Comparison of ENCODE assay signal across 8 mouse cellular contexts in the genomic region with DNA sequence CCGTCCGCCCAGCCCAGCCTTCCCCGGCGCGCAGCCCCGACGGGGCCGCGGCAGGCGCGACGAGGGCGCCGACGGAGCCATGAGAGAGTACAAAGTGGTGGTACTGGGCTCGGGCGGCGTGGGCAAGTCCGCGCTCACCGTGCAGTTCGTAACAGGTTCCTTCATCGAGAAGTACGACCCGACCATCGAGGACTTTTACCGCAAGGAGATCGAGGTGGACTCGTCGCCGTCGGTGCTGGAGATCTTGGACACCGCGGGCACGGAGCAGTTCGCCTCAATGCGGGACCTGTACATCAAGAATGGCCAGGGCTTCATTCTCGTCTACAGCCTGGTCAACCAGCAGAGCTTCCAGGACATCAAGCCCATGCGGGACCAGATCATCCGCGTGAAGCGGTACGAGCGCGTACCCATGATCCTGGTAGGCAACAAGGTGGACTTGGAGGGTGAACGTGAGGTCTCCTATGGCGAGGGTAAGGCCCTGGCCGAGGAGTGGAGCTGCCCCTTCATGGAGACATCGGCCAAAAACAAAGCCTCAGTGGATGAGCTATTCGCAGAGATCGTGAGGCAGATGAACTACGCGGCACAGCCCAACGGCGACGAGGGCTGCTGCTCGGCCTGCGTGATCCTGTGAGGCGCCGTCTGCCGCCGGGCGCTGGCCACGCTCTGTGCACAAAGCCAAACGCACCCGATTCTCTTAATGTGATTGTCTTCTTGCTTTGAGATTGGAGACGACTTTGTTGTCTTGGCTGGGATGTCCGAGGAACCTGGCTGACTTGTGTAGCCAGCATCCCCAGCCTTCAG. TPM values are rescaled to one million over a fixed set of nuclear protein-coding genes. Genes with fewer than 3 reads are reported as not detected.
DNase-seq lines count a peak whose midpoint lies in the region; ATAC-seq and TF ChIP-seq lines count a peak whose summit lies in the region.

No protein-coding gene starts in this region.

- H3K4me1 ChIP-seq in hindbrain, postnatal 0 days (ENCODE audit: insufficient read depth, low read length) = peaks cover 5% of the 10 kb centered on the region; the same call in 1 of the 2 replicates

- no peaks in the 10 kb centered on the region for H3K27me3 ChIP-seq in hindbrain, postnatal 0 days (ENCODE audit: insufficient read depth, low read length)

- peak overlapping the region; percentile 93 for H3K4me2 ChIP-seq in hindbrain, postnatal 0 days (ENCODE audit: low read depth, low read length)

- H3K9ac ChIP-seq in hindbrain, postnatal 0 days (replicated peaks; ENCODE audit: low read length) = peak overlapping the region; percentile 89

- no peak; the same call in 1 of the 2 replicates for ATAC-seq in hindbrain, postnatal 0 days
- ATAC-seq in megakaryocyte progenitor cell, adult 5-6 weeks (replicated peaks; ENCODE audit: poor library complexity) = 0 out of 2 replicates have a peak, but pooled peaks have one; percentile 9

- no peaks in the 10 kb centered on the region for H3K9me3 ChIP-seq in hindbrain, postnatal 0 days (ENCODE audit: low read length)

- intact Hi-C loops in gastrocnemius, adult 2 months (cut with DNase I) = no loop called here
- intact Hi-C loops in left cerebral cortex, postnatal 14 days (cut with DNase I) = loop anchor here (5.0 kb wide), 2 partner anchors 98 to 827 kb away; no protein-coding TSS in a partner anchor

- peak; percentile 34 for DNase-seq in T-cell, adult 2 months (ENCODE audit: low spot score)
- DNase-seq in cerebellum, postnatal 36 days = peak; percentile 56 to 61
- DNase-seq in gastrocnemius, adult 2 months = peak; percentile 66
- peak; percentile 68 for DNase-seq in hindbrain, postnatal 0 days (ENCODE audit: low spot score)
- DNase-seq in left cerebral cortex, postnatal 14 days (ENCODE audit: low spot score in 2 of 2) = peak; percentile 44 to 51
- peak; percentile 63 for DNase-seq in right cerebral cortex, postnatal 10 days (ENCODE audit: low spot score in 2 of 2)
- DNase-seq in urinary bladder, postnatal 4 days (ENCODE audit: low spot score in 2 of 2) = peak; percentile 51 to 62

- under 1% methylated on average over 68 of the region's 68 CpGs for WGBS in hindbrain, postnatal 0 days

- H3K4me3 ChIP-seq in gastrocnemius, adult 2 months = peak overlapping the region; percentile 83
- peak overlapping the region; percentile 59 for H3K4me3 ChIP-seq in hindbrain, postnatal 0 days (ENCODE audit: low read length)

- peak overlapping the region; percentile 95 for H3K27ac ChIP-seq in gastrocnemius, adult 2 months
- peak overlapping the region; percentile 87 for H3K27ac ChIP-seq in hindbrain, postnatal 0 days

- no peak; the same call in 1 of the 2 replicates for TF ChIP-seq CTCF in gastrocnemius, adult 2 months (IDR thresholded peaks at IDR 0.05)
- TF ChIP-seq CTCF in hindbrain, postnatal 0 days (IDR thresholded peaks at IDR 0.05; ENCODE audit: low read depth) = no peak; the same call in 1 of the 2 replicates

- H3K36me3 ChIP-seq in hindbrain, postnatal 0 days (ENCODE audit: insufficient read depth, low read length) = no peaks in the 10 kb centered on the region

RNA-seq across cellular contexts. Expression of gene B430305J03Rik, which starts 0.6 kb away (rescaled TPM):
- total RNA-seq in gastrocnemius, adult 2 months (2021) = not detected
- total RNA-seq in hindbrain, postnatal 0 days (2014; rRNA removed) = 2.0 and 3.0 TPM in 2 replicates
- polyA plus RNA-seq in hindbrain, postnatal 0 days (2015; fragmentation: Nextera tagmentation; extraction: Ambion mirVana) = not detected in 2 replicates
- total RNA-seq in left cerebral cortex, postnatal 14 days (2021) = 1 to 10 TPM; 1.8 to 2.4 TPM
- total RNA-seq in megakaryocyte progenitor cell, adult 5-6 weeks (2015) = 0.07 and 0.22 TPM in 2 replicates
- 0.92 and 1.0 TPM in 2 replicates for total RNA-seq in megakaryocyte progenitor cell, adult 5-6 weeks (2017)

RNA-seq across cellular contexts. Expression of gene Rap2b, which starts 3.7 kb away (rescaled TPM):
- 1 to 10 TPM; 1.2 to 1.5 TPM for total RNA-seq in gastrocnemius, adult 2 months (2021)
- total RNA-seq in hindbrain, postnatal 0 days (2014; rRNA removed) = 9.9 and 10.0 TPM in 2 replicates
- polyA plus RNA-seq in hindbrain, postnatal 0 days (2015; fragmentation: Nextera tagmentation; extraction: Ambion mirVana) = 14.8 and 15.8 TPM in 2 replicates
- 10 to 100 TPM; 44.9 to 46.9 TPM for total RNA-seq in left cerebral cortex, postnatal 14 days (2021)
- 5.6 and 6.1 TPM in 2 replicates for total RNA-seq in megakaryocyte progenitor cell, adult 5-6 weeks (2015)
- total RNA-seq in megakaryocyte progenitor cell, adult 5-6 weeks (2017) = 6.5 and 7.8 TPM in 2 replicates
